Mouse (Mus musculus) kidney, postnatal 4 days (tissue): ENCODE results near the gene H3f3b.
A peak's percentile ranks its signal among the peaks of the same experiment; 100 is the strongest.

Source experiments
- DNase-seq, 2 experiments: peaks; one replicate each; pipeline ENCODE4 v3.0.0; 2021; ENCODE audit warnings: mixed read lengths in 2 of 2

The H3f3b gene

DNA sequence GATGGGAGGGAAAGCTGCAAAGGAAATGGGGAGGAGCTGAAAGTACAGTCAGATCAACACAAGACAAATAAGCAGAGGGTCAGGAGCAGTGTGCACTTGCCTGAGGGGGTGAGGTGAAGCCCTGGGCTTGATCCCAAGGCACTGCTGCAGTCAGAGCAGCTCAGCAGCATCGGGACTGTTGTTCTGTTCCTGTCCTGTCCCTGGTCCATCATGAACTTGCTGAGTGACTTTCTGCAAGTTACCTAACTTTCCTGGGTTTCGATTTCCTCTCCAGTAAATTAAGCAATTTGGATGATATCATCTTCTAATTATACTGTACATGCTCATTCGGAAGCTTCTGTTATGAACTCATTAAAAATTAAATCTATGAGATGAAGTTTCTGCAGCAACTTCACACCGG lies at the start of gene H3f3b:
TSS of gene H3f3b (minus strand) at position 207 of the 400 bp plus-strand sequence.
- DNase-seq, result no peak

DNA sequence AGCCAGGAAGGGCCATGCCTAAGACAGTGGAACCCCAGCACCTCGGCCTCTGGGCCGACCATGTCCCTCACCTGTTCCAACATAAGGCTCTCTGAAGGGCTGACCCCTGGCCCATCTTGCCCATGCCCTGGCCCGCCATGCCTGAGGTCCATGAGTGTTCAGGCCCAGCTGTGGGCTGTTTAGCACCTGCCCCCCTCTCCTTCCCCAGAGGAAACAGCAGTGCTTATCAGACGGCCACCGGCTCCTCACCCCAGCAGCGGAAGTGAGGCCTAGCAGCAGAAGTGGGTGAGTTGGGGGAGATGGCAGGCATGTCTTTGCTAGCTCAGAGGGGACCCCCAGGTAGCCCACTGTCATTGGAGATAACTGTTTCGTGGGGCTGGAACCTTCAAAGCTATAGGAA lies 49.1 kb upstream of the H3f3b start:
- no peak for DNase-seq

DNA sequence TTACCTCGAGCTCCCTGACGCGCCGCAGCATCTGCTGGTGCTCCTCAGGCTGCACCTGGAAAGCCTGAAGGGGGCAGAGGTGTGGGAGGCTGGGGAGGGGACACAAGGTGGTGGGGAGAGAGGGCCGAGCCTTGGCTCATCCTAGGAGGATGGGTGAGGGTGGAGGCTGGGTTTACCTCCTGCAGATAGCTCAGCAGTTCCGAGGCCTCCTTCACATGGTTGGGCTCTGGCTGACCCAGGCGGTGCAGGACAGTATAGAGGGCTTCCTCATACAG lies 48.4 kb upstream of the H3f3b start:
- no peak for DNase-seq

DNA sequence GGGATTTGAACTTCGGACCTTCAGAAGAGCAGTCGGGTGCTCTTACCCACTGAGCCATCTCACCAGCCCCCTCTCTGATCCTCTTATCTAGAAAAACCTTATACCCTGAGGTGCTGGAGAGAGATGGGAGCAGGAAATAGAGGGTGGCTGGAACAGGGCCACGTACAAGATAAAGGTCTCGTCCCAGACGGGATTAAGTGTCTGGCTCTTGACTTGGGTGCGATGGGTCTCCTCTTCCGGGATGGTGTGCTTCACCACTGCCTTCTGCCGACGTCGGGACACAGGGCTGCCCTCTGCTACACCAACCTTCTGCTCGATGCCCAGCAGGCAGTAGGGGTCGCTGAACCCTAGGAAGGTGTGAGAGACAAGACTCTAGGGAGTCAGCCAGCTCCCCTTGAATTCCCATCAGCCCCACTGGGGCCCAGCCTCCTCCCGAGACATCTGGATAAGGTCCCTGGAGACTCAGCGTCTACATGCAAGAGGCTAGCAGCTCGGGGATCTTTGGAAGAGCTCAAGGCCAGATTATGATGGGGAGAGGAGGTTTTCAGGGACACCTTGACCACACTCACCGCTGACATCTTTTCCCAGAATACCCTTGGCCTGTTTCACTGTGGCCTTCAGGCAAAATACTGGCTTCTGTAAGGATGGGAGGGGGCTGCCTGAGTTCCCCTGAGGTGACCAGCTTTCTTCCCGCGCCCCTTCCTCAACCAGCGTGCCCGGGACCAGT lies 47.9 kb upstream of the H3f3b start:
- no peak for DNase-seq

DNA sequence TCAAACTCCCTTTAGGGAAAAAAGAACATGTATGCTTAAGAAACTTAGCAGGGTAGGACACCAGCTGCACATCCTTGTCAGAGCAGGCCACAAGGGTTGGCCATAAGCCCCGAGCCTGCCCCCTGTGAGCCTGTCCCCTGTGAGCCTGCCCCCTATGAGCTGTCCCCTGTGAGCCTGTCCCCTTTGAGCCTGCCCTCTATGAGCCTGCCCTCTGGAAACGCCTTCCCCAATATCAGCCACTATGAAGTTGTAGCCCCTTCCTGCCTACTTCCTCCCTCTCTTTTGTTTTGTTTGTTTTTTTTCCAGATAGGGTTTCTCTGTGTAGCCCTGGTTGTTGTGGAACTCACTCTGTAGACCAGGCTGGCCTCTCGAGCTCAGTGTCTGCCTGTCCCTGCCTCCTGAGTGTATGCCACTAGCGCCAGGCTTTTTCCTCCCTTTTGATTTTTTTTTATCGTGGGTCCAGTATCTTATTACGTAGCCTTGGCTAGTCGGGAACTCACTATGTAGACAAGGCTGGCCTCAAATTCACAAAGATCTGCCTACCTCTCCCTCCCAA lies 46.8 kb upstream of the H3f3b start:
- DNase-seq, result no peak

DNA sequence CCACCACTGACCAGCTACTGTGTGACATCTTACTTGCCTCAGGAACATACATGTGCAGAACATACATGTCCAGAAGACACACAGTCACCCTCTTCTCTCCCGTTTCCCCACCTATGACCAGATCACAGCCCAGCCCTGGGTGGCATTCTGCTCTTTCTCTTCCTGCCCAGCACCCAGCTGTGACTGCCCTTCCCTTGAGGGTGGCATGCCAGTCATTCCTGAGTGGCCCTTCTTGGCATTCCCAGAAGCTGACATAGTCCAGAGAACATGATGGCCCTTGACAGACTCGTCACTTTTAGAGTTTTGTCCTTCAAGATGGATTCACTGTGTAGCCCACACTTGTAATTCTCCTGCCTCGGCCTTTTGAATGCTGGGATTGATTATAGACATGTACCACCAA lies 44.8 kb upstream of the H3f3b start:
- no peak for DNase-seq

DNA sequence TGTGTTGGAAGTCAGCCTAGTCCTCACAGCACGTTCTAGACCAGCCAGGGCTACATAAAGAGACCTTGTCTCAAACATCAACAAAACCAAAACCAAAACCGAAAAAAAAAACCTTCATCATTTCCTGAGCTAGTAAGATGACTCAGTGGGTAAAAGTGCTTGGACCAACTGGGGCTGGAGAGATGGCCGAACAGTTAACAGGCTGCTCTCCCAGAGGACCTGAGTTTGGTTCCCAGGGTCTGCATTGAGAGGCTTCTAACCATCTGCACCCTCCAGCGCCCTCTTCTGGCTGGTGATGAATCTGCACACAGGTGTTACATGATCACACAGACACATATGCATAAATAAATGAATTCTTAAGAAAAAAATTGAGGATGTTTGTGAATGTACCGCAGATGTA lies 43.7 kb upstream of the H3f3b start:
- DNase-seq, result peak; percentile 54 to 55

DNA sequence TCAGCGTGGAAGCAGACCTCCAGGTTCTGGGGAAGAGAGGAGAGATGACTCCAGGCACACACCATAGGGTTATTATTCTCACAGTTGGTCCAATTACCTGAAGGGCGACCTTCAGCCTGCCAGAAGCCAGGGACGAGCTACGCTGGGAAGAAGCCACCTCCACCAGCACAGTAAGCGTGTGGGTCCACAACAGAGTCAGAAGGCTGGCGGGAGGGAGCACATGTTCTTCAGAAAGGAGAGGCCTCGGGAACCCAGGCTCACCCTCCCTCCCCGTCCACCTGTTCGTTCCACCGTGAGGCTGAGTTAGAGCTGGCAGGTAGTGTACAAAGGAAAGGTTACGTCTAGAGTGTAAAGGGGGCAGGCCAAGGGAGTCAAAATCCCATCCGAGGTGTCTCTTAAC lies 37.6 kb upstream of the H3f3b start:
- no peak for DNase-seq

DNA sequence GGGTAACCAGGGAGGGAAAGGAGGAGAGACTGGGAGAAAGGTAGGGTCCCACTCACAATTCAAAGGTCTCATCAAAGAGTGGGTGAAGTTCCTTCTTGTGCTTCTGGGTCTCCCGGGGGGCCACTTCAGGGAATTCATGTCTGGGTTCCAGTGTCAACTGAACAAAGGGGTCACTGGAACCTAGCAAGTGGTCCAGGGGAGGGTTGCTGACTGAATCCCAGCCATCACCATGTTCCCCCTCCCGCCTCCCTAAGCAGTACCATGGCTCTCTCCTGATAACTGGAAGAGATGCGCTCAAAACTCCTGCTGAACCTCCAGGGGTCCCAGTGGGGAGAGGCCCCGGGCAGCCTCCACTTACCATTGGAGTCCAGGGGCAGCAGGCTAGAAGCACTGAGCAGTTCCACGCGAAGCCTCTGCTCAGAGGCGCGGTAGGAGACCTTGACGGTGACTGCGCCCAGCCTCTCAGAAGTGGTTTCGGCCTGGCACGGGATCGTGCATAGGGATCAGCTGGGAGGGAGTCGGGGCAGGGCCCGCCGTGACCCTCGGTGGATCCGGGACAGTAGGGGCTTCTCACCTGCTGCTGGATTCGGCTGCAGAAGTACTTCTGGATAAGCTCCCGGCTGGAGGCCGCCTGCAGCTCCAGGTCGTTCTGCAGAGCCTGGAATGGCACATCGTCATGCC lies 36.6 kb upstream of the H3f3b start:
- DNase-seq, result no peak

DNA sequence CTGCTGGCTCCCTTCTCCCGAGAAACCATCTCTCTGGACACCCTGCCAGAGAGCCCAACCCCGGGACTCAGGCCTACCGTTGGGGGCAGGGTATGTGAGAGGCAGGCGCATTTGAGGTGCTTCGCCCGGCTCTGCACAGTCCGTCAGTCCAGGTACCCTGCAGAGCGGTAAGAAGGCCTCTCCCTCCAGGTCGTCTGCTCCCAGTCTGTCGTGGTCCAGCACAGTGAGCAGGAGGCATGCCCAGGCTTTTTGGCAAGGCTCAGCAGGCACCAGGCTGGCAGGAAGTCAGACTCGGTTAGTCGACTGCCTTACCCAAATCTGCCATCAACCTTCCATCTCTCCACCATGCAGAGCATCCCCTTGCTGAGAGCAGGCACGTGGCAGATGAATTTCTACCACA lies 35.8 kb upstream of the H3f3b start:
- no peak for DNase-seq

DNA sequence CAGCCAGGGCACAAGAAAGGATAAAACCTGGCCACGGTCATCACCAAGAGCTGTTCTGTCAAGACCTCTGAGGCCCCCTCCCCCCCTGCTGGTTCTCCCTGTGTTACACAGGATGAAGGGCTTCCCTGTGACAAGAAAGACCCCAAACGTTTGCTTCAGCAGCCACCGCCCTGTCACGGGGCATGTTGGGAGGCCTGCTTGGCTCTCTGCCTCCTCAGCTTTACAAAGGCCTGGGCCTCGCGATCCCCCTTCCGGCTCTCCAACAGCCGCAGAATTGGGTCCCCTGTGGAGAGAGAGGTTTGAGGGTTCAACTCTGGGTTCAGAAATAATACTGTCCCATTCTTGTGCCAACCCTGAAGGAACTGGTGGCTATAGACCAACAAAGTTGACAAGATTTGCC lies 34.8 kb upstream of the H3f3b start:
- no peak for DNase-seq

DNA sequence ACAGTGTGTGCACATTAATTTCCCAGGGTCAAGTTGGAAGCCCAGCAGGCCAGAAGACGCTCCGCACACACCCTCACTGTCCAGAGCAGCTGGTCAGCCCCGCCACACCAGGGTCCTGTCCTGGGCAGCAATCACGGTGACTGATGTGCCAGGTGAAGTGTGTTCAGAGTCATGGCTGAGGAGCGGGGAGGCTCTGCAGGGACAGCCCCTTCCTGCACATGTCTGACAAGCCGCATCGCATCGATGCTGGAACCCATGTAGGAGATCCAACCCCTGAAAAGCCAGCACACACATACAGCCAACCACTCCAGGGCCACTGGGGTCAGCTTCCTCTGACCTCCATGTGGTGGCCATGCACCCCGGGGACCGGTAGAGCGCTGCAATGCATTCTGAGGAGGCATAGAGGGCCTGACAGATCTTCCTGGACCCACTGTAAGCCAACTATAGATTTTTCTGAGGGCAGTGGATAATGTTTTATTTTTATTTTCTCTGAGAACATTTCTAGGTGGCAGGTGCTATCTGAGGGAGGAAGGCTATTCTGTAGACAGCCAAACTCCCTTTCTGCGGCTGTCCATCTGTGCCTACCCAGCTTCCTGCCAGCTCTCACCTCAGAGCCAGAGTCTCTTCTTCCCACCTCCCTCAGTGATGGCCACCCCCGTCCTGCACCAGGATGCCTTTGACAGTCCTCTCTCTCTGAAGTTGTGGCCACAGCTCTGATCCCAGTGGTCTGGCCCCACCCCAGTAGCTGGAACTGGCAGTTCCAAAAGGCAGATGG lies 34.1 kb upstream of the H3f3b start:
- DNase-seq, result no peak

DNA sequence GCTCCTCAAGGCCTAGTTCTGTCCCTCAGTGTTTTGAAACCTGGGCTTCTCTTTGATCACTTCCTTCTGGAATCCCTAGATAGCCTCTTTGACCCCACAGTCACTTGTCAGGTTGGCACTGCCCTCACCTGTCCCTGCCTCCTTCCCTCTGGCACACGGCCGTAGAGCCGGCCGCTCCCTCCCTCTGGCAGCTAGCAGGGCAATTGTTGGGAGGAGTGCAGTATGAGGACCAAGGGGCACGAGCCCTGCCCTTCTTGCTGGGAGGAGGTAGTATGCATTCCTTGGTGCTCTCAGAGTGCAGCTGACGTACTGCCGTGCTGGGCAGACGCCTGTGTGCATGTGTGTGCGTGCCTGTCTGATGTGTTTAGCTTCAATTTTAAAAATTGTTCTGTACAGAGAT lies 32.8 kb upstream of the H3f3b start:
- DNase-seq, result no peak

DNA sequence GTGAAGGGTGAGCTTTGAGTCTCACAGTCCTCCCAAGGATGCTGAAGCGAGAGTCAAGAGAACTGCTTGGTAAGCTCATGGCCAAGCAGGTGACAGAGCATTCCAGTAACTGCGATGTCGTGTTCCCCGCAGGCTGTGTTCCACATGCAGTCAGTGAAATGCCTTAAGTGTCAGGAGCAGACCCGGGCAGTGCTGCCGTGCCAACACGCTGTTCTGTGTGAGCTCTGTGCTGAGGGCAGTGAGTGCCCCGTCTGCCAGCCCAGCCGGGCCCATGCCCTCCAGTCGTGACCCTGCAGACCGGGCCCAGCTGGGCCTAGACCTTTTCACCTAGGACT lies 31.9 kb upstream of the H3f3b start:
- DNase-seq, result no peak

DNA sequence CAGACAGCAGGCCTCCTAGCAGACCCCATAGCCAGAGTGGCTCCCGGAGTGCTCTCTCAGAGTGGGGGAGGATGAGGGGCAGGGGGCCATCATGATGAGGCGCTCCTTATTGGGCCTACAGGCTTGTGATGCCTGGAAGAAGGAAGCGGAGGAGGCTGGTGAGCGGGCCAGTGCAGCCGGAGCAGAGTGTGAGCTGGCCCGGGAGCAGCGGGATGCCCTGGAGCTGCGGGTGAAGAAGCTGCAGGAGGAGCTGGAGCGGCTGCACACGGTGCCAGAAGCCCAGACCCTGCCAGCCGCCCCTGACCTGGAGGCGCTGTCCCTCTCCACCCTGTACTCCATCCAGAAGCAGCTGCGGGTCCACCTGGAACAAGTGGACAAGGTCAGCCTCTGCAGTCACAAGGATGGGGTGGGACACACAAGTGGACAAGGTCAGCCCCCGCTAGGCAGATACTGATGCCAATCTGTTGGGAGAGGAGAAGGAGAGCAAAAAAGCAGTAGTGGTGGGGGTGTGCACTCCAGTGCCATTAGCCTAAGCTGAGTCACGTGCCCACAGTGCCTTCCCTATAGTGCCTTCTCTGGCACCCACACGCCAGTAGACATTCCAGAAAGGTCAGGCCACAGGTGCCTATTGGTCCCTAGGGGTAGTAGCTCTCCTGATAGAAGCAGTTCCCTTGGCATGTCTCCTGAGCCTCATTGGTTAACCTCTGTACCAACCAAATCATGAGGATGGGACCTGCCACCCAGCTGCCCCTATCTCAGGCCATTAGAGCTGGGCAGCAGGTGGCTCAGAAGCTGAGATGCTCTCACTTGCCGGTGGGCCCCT lies 31.3 kb upstream of the H3f3b start:
- DNase-seq, result no peak

DNA sequence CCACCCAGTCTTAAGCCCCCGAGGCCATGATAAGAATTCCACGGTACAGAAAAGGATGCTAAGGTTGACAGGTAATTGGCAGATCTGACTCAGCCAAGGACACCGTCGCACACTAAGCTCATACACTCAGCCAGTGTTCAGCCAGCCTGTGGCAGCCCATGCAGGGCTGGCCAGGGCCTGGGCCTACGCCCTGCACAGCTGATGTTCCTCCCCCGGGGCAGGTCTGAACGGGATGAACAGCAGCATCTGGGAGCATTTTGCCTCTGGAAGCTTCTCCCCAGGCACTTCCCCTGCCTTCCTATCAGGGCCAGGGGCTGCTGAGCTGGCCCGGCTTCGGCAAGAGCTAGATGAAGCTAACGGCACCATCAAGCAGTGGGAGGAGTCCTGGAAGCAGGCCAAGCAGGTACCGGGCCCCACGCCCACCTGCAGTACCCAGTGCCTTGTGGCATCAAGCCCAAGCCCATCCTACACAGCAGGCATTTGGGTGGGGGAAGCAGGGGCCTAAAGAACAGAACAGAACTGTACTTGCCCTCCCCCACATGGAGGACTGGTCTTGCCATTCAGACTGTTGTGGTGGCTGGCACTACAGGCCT lies 30.4 kb upstream of the H3f3b start:
- peak in 1 of 2 experiments; percentile 38 for DNase-seq

DNA sequence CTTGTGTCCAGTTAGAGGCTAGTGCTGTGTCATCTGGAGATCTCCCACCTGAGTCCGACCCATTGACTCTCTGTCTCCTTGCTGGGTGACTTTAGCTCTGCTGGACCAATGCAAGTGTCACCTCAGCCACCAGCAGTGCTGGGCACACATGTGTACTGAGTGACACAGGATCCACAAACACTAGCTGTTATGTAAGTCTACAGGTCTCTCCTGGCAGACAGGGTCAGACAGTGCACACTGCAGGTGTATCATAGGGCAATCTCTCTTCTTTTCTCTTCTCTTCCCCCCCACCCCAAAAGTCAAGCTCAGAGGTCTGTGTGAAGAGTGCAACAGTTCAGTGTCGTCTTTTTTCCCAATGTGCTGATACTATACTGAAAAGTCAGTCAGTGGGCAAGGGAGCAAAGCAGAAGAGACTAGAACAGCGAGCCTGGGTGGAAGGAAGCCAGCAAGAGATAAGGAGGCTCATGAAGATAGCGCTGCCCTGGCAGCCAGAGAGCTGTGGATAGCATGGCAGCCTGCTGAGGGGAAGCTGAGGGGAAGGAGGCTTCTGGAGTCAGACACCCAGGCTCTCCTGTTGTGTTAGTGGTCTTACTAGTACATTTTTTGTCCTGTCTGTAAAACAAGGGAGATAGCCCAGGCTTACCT lies 29.6 kb upstream of the H3f3b start:
- no peak for DNase-seq

DNA sequence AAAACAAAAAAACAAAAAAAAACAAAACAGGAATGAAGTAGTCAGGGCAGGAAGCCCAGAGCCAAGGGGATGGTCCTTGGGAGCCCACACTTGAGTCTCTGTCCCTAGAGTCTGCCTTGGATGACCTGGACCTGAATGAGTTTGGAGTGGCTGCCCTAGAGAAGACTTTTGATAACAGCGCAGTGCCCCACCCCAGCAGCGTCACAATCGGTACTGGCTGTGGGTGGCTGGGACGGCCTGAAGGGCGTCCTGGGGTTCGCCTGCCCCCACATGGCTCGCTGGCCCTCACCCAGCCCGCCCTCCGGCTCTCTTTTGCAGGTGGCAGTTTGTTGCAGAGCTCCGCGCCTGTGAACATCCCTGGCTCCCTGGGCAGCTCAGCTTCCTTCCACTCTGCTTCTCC lies 28.1 kb upstream of the H3f3b start:
- DNase-seq, result no peak

DNA sequence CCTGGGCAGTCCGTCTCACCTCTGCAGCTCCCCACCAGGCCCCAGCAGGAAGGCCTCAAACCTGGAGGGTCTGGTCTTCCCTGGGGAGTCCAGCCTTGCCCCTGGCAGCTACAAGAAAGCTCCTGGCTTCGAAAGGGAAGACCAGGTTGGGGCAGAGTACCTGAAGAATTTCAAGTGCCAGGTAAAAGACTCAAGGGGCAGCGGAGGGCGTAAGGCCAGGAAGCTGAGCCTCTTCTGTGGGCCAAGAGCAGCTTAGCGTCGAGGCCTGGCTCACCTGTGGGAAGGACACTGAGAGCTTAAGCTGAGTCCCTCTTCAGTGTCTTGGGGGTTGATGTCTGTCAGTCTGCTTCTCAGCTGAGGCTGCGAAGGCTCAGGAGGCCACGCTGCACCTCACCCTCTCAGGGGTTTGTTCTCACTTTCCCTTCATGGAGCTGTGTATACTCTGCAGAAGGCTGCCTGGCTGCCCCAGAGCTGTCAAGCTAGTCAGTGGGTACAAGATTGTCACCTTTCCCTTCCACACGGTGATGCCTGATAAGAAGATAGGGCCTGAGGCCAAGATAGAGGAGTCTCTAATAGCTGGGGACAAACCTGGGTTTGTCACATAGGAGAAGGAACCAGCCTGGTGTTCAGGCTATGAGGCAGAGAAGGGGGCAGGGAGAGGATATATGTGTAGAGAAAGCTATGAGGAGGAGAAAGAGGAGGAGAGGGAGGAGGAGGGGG lies 25.9 kb upstream of the H3f3b start:
- no peak for DNase-seq

DNA sequence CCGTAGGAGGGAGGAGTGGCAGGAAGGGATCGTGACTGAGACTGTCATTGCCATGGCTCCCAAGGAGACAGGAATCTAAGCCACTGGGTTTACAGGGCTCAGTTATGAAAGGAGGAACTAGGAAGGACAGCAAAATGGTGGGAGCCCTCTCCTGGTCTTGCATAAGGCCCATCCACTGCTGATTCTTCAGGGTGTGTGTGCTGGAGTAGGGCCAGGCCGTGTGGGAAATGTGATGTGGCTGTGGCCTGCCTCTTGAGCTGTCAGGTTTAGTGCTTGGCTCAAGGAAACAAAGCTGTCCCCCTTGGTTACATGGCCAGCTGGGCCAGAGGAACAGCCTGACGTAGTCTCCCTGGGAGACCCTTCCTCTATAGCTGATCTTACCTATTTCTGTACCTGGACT lies 22.4 kb upstream of the H3f3b start:
- no peak for DNase-seq

DNA sequence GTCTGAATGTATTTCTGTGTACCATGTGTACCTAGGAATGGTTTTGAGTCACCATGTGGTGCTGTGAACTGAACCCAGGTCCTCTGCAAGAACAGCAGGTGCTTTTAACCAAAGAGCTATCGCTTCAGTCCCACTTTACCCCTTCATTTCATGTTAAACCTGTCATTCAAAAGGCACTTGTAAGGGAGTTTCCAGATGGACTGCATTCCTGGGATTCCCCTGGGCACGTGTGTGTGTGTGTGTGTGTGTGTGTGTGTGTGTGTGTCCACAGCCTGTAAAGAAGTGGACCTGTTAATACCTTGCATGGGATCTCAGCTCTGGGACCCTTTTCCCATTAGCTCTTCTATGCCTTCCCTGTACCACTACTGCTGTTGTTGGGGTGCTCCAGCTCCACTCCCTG lies 21.8 kb upstream of the H3f3b start:
- no peak for DNase-seq

DNA sequence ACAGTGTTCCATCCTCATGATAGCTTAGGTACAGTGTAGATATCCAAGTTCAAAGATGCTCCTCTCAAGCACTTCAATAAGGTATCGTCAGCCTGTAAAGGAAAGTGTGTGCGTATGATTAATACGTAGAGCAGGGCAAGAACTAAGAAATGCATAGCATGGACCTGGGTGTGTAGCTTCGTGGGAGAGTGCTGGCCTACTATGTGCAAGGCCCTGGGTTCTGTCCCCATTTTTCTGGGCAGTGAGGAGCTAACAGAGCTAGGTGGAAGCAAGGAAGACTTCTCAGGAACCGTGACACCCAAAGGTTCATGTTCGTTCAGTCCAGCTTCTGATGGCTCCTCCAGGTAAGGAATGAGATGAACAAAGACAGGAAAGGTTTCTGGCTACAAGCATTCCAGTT lies 17.4 kb upstream of the H3f3b start:
- no peak for DNase-seq
